In the genomic region with DNA sequence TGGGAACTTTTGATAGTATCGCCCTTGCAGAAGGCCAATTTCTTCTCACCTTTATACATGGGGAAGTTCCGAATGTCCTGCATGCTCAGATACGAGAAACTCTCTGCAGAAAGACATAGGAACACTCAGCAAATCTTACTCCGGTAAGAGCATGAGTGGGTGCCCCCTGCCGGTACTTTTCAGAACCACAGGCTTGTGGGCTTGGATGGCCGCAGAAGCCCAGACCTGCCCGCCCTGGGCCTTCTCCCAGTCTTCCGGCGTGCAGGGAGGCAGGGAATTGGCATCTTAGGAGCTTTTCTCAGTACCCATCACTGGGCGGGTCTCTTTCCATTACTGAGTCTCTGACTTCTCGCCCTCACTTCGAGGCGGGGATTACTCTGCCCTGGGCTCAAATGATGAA, we compare ENCODE assay signal across 7 mouse cellular contexts. TPM values are rescaled to one million over a fixed set of nuclear protein-coding genes. Genes with fewer than 3 reads are reported as not detected.
DNase-seq lines count a peak whose midpoint lies in the region; ATAC-seq and TF ChIP-seq lines count a peak whose summit lies in the region.

No protein-coding gene starts in this region.

- no peak for ATAC-seq in midbrain, embryonic 14.5 days (ENCODE audit: low FRiP score, low TSS enrichment)

- no peaks in the 10 kb centered on the region for H3K9me3 ChIP-seq in limb, embryonic 10.5 days (replicated peaks)
- H3K9me3 ChIP-seq in midbrain, embryonic 14.5 days (ENCODE audit: control insufficient read depth, low read length) = no peaks in the 10 kb centered on the region

- H3K4me3 ChIP-seq in limb, embryonic 10.5 days = no peak overlapping the region
- H3K4me3 ChIP-seq in midbrain, embryonic 14.5 days (replicated peaks; ENCODE audit: low read depth, low read length) = no peak overlapping the region
- no peak overlapping the region for H3K4me3 ChIP-seq in spleen, adult 2 months (ENCODE audit: extremely low read depth, insufficient read depth, insufficient read length)

- peak; percentile 49 for DNase-seq in adrenal gland, adult 8-10 months
- DNase-seq in embryo, embryonic 11 days = peak; percentile 90
- peak; percentile 67 to 90 for DNase-seq in heart, adult 18-20 months
- DNase-seq in kidney, adult 11 months = peak; percentile 72
- peak; percentile 92 for DNase-seq in limb, embryonic 10.5 days (ENCODE audit: low spot score)
- peak; percentile 94 for DNase-seq in midbrain, embryonic 14.5 days
- DNase-seq in spleen, adult 2 months (ENCODE audit: low read depth in 1 of 2, low spot score in 2 of 2) = peak; percentile 18 to 67

- no peaks in the 10 kb centered on the region for H3K36me3 ChIP-seq in limb, embryonic 10.5 days
- no peaks in the 10 kb centered on the region for H3K36me3 ChIP-seq in midbrain, embryonic 14.5 days (ENCODE audit: control insufficient read depth, insufficient read depth, low read length)
- H3K36me3 ChIP-seq in spleen, adult 2 months (ENCODE audit: control insufficient read depth, insufficient read depth, low read length) = no peaks in the 10 kb centered on the region

- no peak for TF ChIP-seq POLR2A in spleen, adult 2 months (IDR thresholded peaks at IDR 0.05; ENCODE audit: low read depth, low read length)

- H3K4me2 ChIP-seq in midbrain, embryonic 14.5 days (ENCODE audit: low read length) = 0 out of 2 replicates have a peak overlapping the region, but pooled peaks have one; percentile 9

- peaks cover 23% of the 10 kb centered on the region for H3K4me1 ChIP-seq in limb, embryonic 10.5 days
- H3K4me1 ChIP-seq in midbrain, embryonic 14.5 days (ENCODE audit: control insufficient read depth, insufficient read depth, low read length) = peaks cover 12% of the 10 kb centered on the region
- H3K4me1 ChIP-seq in spleen, adult 2 months (ENCODE audit: control insufficient read depth, insufficient read depth, insufficient read length) = no peaks in the 10 kb centered on the region

- whole genome bisulfite sequencing in limb, embryonic 10.5 days = 3% methylated on average over 13 of the region's 13 CpGs
- WGBS in midbrain, embryonic 14.5 days = 2% methylated on average over 13 of the region's 13 CpGs
- 8% methylated on average over 13 of the region's 13 CpGs for WGBS in spleen, adult 2 months

- H3K27ac ChIP-seq in limb, embryonic 10.5 days = no peak overlapping the region
- no peak overlapping the region for H3K27ac ChIP-seq in midbrain, embryonic 14.5 days (replicated peaks; ENCODE audit: low read depth, low read length)
- H3K27ac ChIP-seq in spleen, adult 2 months (ENCODE audit: insufficient read depth, low read length) = no peak overlapping the region

- H3K27me3 ChIP-seq in limb, embryonic 10.5 days (ENCODE audit: low read depth, poor library complexity, severe bottlenecking) = peaks cover 67% of the 10 kb centered on the region
- H3K27me3 ChIP-seq in midbrain, embryonic 14.5 days (ENCODE audit: control insufficient read depth, insufficient read depth, low read length) = peaks cover 34% of the 10 kb centered on the region
- peaks cover 1% of the 10 kb centered on the region; the same call in 1 of the 2 replicates for H3K27me3 ChIP-seq in spleen, adult 2 months (ENCODE audit: control insufficient read depth, insufficient read depth, low read length)

- H3K9ac ChIP-seq in midbrain, embryonic 14.5 days (replicated peaks; ENCODE audit: low read length) = no peak overlapping the region

- peak; percentile 60; the same call in 1 of the 2 replicates for TF ChIP-seq CTCF in spleen, adult 2 months (IDR thresholded peaks at IDR 0.05; ENCODE audit: extremely low read depth, insufficient read depth, insufficient read length, insufficient replicate concordance)

RNA-seq across cellular contexts. Expression of a gene that starts 33.6 kb away (rescaled TPM):
- 10 to 100 TPM in 1 of 4 experiments, 1 to 10 TPM in 3; 4.1 to 10.5 (median 6.0) TPM for total RNA-seq in adrenal gland, adult 8-10 months (2022)
- total RNA-seq in heart, adult 18-20 months (2021) = 1 to 10 TPM in 1 of 2 experiments, not detected in 1; 1.0 TPM
- 0.49 and 0.58 TPM in 2 replicates for polyA plus RNA-seq in limb, embryonic 10.5 days (2016; fragmentation: Nextera tagmentation; extraction: Ambion mirVana)
- 15.5 and 17.5 TPM in 2 replicates for polyA plus RNA-seq in midbrain, embryonic 14.5 days (2014; fragmentation: Nextera tagmentation; extraction: Ambion mirVana)
- polyA plus RNA-seq in spleen, adult 2 months (2012; rRNA removed) = 25.7 and 31.3 TPM in 2 replicates

RNA-seq across cellular contexts. Expression of a gene that starts 44.4 kb away (rescaled TPM):
- not detected for total RNA-seq in adrenal gland, adult 8-10 months (2022)
- total RNA-seq in heart, adult 18-20 months (2021) = not detected
- polyA plus RNA-seq in limb, embryonic 10.5 days (2016; fragmentation: Nextera tagmentation; extraction: Ambion mirVana) = 0.05 and 0.11 TPM in 2 replicates
- 8.2 and 8.5 TPM in 2 replicates for polyA plus RNA-seq in midbrain, embryonic 14.5 days (2014; fragmentation: Nextera tagmentation; extraction: Ambion mirVana)
- polyA plus RNA-seq in spleen, adult 2 months (2012; rRNA removed) = not detected in 2 replicates

Comparison
In these comparisons a context has a peak if more than half of its experiments do, and no peak if none do; other contexts are left out.
1. DNase-seq: peak in every context shown above with its lines; median percentile 94 in midbrain, embryonic 14.5 days; 92 in limb, embryonic 10.5 days; 90 in embryo, embryonic 11 days; 78 in heart, adult 18-20 months; 72 in kidney, adult 11 months; 49 in adrenal gland, adult 8-10 months; 42 in spleen, adult 2 months.
2. RNA of a gene that starts 33.6 kb away (polyA plus RNA-seq): 25.7 to 31.3 TPM in spleen, adult 2 months and 15.5 to 17.5 TPM in midbrain, embryonic 14.5 days; 0.49 to 0.58 TPM in limb, embryonic 10.5 days; every median in the first group is over 10 times any median in the second.